Mouse (Mus musculus): ENCODE measurements around the gene Vmn2r63.
"Not testable (repeated sequence)": the region's sequence is repeated elsewhere in the genome, so short reads cannot be mapped to it uniquely, and the experiment has no call there.

Gene Vmn2r63

DNA sequence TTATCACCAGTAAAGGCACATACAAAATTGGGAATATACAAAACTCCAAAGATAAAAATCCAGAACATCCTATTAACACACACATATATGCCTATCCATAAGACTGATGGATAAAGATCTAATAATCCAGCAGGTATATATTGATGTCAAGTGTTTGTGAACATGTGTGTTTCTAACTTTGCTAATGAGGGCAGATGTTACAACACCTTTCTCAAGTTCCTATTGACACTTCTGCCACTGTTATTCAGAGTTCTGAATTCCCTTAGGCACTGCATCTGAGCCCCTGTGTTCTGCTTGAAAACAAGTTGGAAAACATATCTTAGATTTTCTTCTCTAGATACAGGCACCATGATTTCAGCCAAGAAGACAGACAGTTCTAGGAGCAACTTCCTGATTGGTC is at the start of gene Vmn2r63:
Gene Vmn2r63 (minus strand): TSS at position 101 of the 400 bp plus-strand sequence.
- not testable (repeated sequence) for DNase-seq (ENCODE audit: low read depth)

- DNase-seq (ENCODE audit: low read depth) = no peak
These were observed 47.1 kb upstream of the Vmn2r63 start for GRCm38 (mm10) chr7:42980739-42981138.

DNA sequence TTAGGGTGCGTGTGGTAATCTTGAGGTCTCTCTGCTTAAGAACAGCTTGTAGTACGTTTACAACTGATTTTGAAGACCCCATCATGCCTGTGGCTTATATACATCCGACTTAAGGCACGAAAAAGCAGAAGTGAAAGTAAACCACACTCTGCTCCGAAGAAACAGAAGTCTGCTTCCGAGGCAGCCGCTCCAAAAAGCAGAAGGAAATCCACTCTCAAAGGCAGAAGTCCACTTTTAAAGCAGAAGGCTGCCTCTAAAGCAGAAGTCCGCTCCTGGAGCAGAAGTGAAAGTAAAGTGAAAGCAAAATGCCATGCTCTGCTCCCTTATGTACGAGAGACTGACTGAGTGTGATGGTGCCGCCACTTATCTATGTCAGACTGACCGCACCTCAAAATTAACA is 46.5 kb upstream of the Vmn2r63 start:
- DNase-seq (ENCODE audit: low read depth) = no peak

DNA sequence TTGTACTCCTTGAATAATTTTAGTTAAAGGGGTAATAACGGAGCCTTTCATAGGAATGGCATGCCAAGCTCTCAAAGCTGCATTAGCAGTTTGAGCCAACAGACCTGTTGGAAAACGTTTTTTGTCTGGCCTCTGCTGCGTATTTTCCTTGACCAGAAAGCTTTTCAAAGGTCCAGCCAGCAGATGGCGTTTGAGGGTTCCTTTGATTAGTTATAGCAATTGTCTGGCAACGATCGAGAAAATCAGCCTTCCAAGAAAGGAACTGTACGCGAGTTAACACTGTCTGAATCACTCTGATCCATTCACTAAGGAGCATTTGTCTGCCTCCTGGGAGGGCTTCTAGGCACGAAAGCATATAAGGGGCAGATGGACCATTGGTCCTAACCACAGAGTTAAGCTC is 31.6 kb upstream of the Vmn2r63 start:
- no peak for DNase-seq (ENCODE audit: low read depth)

- not testable (repeated sequence) for DNase-seq (ENCODE audit: low read depth)
These were observed 35.6 kb downstream of the Vmn2r63 start for GRCm38 (mm10) chr7:42898067-42898466.

DNA sequence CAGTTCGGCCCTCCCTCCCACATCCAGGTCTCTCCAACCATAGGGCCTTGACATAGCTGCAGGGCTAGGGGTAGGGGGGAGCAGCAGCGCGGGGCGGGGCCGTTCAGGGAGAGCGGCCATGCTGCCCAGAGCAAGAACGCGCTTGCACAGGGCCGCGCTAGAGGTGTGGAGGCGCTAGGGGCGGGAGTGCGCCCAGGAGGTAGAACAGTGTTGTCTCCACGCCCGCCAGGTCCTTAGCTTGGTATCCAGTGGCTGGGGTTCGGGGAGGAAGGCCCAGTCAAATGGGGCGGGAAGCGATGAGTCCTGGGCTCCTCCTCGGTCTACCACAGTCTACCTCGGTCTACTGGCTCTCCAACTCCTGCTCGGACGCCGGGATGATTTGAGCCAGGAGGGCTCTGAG is 55.5 kb downstream of the Vmn2r63 start:
- no peak for DNase-seq (ENCODE audit: low read depth)

DNA sequence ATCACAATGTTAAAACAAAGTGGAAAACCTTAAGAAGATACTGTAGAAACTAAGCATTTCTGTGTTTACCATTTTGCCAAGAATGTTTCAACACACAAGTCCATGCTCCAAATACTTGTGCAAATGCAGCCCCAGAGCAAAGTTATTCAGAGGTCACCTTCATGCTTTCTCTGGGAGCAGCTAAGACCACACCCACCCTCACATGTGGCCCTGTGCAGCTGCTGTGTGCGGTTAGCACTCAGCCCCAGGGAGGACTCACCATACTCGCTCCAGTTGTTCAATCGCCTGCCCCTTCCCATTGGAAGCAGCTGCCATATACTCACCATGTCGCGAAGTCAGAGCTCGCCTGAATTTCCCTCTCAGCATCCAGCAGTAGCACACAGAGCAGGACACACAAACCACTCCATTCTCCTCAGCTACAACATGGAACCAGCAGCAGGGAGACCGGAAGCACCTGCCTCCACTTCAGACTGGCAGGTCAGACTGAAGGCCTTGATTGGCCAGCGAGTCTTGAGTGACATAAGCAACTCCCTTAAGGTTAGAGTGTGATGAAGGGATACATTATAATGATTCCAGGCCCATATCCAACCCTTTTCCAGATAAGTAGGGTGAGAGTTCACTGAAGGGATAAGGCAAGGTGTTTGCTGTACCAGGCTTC is 66.7 kb downstream of the Vmn2r63 start, which contains the start of gene Gm2381:
Gene Gm2381 (minus strand): TSS at position 434 of the 658 bp plus-strand sequence.
- not testable (repeated sequence) for DNase-seq (ENCODE audit: low read depth)
